Mouse (Mus musculus) thymus, adult 2 months (tissue): ENCODE results near the gene Rd3.

ENCODE experiments used
- CTCF ChIP-seq: fragments of 200-500 bp; IDR thresholded peaks from 2 replicates; pipeline ENCODE4 v1.5.1; 2012; ENCODE audit warnings: mild to moderate bottlenecking, control low read depth, low read length, moderate library complexity, borderline replicate concordance; ENCODE audit not compliant: control insufficient read depth, poor library complexity, insufficient read depth; ENCODE audit errors: extremely low read depth
- POLR2A ChIP-seq: fragments of 200-500 bp; IDR thresholded peaks from 2 replicates; pipeline ENCODE4 v1.6.1; 2012; ENCODE audit warnings: mild to moderate bottlenecking, low read length, control low read depth, moderate library complexity; ENCODE audit not compliant: control insufficient read depth, poor library complexity, insufficient read depth; ENCODE audit errors: extremely low read depth

GRCm38 (mm10) chr1:191960946-191961345, 16.2 kb upstream of the Rd3 start:
- TF ChIP-seq CTCF (no peak), POLR2A (no peak)
